Mouse (Mus musculus) heart, postnatal 25 days (tissue): Measurements from ENCODE around the gene Fam189b. TPM values are rescaled to one million over a fixed set of nuclear protein-coding genes. Genes with fewer than 3 reads are reported as not detected.
A peak's percentile ranks its signal among the peaks of the same experiment; 100 is the strongest.

Source experiments
- DNase-seq: peaks from one replicate; pipeline ENCODE4 v3.0.0; 2022; ENCODE audit warnings: low spot score
- intact Hi-C: fragments of 180-260 bp; cut with DNase I; formaldehyde crosslinking; loops from one replicate; pipeline ENCODE4 v1.15.1; 2025
- total RNA-seq, 2 experiments: library from RNA; stranded (reverse); gene quantifications; 2 replicates each; pipeline ENCODE4 v1.2.3; 2021

The Fam189b gene
- total RNA-seq, 2 experiments from 2014 or later: 5.2 to 5.7 TPM

DNA sequence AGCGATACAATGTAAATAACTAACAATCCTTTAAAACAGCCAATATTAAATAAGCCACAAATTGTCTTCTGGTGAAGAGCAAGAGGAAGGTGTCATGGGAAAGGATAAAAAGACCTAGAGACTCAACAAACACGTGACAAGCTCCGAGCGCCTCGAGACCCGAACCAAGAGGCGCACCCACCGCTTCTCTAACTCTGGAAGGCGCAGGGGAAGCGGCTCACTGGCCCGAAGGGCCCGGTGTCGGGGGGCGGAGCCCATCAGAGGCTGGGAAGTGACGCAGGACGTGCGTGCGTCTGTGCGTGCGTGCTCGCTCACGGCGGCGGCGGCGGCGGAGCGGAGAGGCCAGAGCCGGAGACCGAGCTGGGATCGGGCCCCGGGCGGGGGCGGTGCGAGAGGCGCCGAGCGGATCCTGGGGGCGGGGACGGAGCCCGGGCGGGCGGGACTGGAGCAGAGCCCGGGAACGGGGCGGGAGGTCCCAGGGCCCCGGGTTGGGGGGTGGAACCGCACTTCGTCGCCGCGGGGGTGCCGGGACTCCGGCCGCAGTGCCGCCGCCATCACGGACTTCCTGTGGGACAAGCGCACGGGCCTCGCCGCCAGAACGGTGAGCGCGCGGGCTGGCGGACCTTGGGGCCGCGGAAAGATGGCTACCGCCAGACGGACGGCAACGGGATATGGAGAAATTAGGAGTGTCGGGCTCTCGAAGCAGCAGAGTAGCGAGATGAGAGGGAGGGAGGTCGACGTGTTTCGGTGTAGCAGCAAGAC, 18.3 kb upstream of the Fam189b start, which contains the start of gene Clk2:
Gene Clk2, plus strand, starts transcription at position 290 of the 762 bp plus-strand sequence.
- peak; percentile 93 for DNase-seq
- intact Hi-C loops: loop anchor here (5.0 kb wide), 1 partner anchor 72 kb away; the partner anchor contains the start of gene Rusc1

DNA sequence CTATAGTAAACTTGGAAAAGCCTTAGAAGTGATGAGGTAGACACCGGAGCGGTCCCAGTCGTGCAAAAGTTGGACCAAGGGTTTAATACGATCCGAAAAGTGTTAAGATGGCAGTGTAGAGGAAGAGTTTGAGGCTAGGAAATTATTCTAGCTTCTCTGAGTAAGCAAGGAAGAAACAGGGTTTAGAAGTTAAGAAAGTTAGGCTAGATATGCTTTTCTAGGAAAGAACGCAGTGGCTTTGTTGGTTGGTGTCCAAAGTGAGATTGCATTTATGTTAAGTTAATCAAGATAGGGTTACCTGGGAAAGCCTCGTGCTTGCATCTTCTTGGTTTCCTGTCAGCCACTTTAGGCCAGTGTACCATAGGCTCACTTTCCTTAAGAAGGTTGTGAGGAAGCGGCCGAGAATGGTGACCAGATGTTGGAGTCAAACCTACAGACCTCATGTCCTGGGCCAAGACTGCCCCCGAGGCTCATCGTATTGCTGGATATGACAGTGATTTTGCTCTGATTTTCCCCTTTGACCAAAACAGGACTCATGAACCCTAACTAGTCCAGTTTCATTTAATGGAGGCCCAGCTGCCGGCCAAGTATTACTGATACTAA, 17.6 kb upstream of the Fam189b start:
- DNase-seq: no peak
- intact Hi-C loops: loop anchor here (5.0 kb wide), 1 partner anchor 73 kb away; the partner anchor contains the start of gene Rusc1

DNA sequence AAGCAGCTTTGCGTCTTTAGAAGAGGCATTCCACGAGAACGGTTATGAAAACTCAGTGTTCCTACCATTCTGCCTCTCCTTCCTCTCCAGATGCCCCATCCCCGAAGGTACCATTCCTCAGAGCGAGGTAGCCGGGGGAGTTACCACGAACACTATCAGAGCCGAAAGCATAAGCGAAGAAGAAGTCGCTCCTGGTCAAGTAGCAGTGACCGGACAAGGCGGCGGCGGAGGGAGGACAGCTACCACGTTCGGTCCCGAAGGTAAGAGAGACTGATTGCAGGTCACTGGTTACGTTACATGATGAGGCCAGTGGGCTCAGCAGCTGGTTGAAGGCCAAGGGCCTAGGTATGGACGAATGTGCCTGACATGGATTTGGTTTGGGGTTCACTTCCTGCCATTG, 16.0 kb upstream of the Fam189b start:
- intact Hi-C loops: loop anchor here (5.0 kb wide), 1 partner anchor 75 kb away; the partner anchor contains the start of gene Rusc1
- DNase-seq: no peak

DNA sequence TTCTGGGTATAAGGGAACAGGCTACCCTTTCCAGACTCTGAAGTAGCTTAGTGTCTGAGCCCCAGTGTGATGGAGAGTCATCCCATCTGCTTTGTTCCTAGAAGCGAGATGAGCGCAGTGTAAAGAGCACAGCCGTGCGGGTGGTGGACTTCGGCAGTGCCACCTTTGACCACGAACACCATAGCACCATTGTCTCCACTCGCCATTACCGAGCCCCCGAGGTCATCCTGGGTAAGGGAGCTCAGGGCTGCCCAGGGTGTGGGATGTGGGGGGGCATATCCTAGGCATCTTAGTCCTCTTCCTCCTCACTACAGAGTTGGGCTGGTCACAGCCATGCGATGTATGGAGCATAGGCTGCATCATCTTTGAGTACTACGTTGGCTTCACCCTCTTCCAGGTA, 8.1 kb upstream of the Fam189b start:
- no peak for DNase-seq
- intact Hi-C loops: loop anchor here (10.0 kb wide), 1 partner anchor 620 kb away; the partner anchor contains the start of genes Lamtor2 and Ubqln4

DNA sequence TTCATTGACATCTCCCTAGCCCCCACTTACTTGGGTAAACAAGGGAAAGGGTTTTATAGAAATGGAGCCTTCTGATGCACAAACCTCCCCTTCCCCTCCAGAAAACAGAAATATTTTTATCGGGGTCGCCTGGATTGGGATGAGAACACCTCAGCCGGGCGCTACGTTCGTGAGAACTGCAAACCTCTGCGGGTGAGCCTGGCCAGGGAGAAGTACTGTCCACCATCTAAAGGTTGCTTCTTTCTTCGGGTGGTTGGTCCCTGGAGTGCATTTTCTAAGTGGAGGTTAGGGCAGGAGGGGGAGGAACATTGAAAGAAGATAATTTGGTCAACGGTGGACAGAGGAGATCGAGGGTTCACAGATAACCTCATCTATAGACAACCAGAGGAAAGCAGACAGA, 7.4 kb upstream of the Fam189b start:
- intact Hi-C loops: loop anchor here (10.0 kb wide), 1 partner anchor 621 kb away; the partner anchor contains the start of genes Lamtor2 and Ubqln4

DNA sequence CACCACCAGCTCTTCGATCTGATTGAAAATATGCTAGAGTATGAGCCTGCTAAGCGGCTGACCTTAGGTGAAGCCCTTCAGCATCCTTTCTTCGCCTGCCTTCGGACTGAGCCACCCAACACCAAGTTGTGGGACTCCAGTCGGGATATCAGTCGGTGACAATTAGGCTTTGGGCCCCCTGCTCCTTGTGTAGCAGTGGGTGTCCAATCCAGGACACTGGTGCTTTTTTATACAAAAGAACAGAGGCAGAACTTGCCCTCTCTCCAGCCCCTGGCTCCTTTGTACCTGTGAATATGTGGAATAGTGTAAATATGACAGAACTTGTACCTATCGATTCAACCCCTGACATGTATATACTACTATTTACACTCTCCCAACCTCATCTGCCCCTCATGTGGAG, 6.5 kb upstream of the Fam189b start:
- DNase-seq: no peak
- intact Hi-C loops: loop anchor here (10.0 kb wide), 1 partner anchor 622 kb away; the partner anchor contains the start of genes Lamtor2 and Ubqln4

More for the DNA sequence above, 7.4 kb upstream of the Fam189b start:
- no peak for DNase-seq

DNA sequence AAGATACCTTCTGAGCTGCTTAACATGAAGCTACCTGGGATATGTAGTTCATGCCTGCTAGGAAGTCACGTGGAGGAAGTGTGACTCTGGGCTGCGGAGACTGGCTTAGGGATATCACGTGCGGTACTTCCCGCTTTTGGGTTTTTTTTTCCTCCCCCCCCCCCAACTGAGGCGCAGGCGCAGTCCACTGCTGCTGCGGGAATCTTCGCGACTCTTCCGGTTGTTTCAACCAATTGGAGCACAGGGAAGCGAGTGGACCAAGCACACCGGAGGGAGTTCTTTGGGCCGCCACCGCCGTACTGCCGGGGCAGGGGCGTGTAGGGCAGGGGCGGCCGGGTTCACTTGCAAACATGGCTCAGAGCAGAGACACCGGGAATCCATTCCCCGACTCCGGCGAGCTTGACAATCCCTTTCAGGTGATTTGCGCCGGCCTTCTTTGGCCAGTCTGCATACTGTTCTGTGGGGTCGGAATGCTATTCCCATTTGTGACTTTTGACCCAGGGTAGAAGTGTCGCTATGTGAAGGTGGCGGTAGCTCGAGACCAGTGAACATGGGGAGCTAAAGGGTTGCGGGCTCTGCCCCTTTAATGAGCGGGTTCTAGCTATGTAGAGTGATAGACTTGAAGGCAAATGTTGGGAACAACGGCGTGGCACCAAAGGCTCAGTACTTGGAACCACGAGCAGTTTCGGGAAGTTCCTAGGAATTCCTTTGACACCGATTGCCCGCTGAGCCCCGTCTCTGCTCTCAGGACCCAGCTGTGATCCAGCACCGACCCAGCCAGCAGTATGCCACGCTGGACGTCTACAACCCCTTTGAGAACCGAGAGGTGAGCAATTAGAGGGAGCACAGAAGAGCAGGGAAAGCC, 5.5 kb upstream of the Fam189b start, which contains the start of gene Scamp3:
Gene Scamp3, plus strand, starts transcription at position 232 of the 865 bp plus-strand sequence.
- peak; percentile 75 for DNase-seq
- intact Hi-C loops: loop anchor here (10.0 kb wide), 1 partner anchor 623 kb away; the partner anchor contains the start of genes Lamtor2 and Ubqln4

DNA sequence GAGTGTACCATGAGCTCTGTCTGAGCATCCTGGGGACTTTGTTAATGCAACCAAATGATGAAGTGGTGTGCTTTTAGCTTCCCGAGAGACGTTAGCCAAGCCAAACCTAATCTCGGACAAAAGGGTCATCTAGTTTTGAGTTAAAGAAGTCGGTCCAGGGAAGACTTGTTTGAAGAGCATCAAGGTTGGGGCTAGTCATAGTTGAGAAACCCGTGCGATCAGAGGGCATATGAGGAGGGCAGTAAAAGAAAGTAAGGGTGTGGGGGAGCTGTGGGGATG, 4.9 kb upstream of the Fam189b start:
- intact Hi-C loops: loop anchor here (10.0 kb wide), 1 partner anchor 623 kb away; the partner anchor contains the start of genes Lamtor2 and Ubqln4
- no peak for DNase-seq

DNA sequence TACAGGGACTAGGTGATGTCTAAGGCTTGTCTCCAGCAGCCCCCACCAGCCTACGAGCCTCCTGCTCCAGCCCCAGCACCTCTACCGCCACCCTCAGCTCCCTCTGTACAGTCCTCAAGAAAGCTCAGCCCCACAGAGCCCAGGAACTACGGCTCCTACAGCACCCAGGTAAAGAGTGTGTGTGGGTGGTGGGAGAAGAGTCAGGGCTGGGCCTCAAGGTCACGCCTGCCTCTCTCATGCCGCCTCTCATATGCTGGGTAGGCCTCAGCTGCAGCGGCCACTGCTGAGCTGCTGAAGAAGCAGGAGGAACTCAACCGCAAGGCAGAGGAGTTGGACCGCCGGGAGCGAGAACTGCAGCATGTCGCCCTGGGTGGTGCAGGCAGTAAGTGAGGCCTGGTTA, 3.9 kb upstream of the Fam189b start:
- intact Hi-C loops: loop anchor here (10.0 kb wide), 1 partner anchor 624 kb away; the partner anchor contains the start of genes Lamtor2 and Ubqln4
- no peak for DNase-seq

DNA sequence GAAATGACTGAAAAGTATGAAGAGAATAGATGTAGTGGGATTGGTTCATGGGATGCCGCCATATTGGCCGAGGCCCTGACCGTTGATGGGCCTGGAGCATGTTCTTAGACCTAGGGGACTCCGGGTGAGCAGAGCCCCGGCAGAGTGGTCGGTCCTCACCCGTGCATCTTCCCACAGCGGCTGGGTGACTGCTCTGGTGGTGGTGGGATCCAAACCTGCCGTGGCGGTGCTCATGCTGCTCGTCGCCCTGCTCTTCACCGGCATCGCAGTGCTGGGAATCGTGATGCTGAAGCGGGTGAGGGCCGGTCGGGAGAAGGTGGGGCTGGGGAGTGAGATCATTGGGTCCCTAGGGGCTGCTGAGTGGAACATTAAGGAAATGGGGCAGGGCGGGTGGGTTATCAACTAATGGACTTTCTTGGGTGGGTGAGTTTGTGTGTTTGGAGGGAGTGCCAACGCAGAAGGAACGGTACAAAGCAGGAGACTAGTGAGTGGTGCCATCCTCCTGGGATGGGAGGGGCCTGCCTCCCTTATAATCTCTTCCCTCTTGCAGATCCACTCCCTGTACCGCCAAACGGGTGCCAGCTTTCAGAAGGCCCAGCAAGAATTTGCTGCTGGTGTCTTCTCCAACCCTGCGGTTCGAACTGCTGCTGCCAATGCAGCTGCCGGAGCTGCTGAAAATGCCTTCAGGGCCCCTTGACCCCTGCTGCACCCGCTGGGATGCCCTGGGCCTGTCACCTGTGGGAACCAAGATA, 1.0 kb upstream of the Fam189b start:
- DNase-seq: no peak
- intact Hi-C loops: no loop called here

DNA sequence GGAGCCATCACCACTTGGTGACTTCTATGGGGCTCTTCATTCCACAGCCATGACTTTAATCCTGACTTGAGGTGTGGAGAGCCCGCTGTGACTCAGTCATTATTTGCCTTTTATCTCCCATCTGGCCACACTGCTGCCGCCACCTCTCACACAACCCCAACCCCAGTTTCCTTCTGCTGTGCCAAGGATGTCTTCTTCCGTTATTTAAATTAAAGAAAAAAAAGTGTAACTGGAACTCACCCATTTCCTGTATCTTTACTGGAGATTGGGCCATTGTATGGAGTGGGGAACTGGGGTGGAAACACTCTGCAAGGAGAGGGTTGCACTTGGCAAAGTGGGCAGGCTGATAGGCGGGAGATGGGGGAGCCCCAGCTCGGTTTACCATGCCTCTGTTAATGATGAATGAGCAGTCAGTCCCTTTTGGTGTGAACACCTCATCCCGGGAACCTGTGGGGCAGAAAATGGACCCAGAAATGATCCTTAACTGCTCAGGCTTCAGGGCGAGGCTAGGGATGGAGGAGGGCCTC, 349 bp upstream of the Fam189b start:
- intact Hi-C loops: no loop called here
- no peak for DNase-seq

DNA sequence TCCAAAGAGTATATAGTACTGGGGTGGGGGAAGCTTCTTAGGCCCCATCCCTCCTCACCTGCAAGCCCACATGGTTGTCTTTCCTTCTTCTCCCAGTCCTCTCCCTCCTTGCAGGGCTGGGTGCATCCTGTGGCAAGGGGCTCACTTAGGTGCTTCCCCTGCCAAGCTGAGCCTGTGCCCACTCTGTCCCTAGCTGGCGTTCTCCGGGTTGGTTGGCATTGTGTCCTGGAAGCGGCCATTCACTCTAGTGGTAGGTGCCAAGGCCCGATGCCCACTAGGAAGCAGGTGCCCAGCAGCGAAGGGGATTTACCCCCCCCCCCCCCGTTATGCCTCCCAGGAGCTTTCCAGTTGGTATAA, 994 bp downstream of the Fam189b start:
- no peak for DNase-seq
- intact Hi-C loops: no loop called here

DNA sequence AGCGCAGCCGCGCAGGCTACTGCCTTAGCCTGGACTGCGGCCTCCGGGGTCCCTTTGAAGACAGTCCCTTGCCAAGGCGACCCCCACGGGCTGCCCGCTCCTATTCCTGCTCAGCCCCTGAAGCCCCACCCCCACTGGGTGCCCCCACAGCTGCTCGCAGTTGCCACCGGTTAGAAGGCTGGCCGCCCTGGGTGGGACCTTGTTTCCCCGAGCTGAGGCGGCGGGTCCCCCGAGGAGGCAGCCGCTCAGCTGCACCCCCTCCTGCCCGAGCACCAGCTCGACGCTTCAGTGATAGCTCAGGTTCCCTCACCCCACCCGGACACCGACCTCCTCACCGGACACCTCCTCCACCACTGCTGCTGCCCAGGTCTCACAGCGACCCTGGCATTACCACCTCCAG, 4.3 kb downstream of the Fam189b start:
- DNase-seq: no peak
- intact Hi-C loops: no loop called here

DNA sequence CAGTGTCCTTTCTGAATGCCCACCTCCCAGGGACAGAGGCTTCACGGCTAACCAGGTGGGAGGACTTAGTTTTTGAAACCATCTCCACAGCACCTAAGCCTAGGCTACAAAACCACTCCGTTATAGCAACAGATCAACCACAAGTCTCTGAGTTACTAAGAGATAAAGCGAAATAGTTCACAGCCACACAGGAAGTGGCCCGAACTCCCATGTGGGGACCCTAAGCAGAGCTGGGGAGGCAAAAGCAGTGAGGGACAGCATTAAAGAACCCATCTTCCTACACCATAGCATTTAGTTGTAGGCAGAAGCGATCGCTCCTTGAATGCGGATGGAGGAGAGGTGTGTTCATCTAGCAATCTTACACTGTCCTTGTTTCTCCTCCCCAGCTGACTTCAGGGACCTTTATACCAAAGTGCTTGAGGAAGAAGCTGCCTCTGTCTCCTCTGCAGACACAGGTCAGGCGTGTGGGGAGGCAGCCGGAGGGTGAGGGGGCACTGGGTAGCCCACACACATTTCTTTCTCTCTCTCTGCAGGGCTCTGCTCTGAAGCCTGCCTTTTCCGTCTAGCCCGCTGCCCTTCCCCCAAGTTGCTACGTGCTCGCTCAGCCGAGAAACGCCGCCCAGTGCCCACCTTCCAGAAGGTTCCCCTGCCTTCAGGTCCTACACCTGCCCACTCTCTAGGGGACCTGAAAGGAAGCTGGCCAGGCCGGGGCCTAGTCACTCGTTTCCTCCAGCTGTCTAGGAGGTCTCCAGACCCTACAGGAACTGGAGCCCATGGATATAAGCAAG, 4.9 kb downstream of the Fam189b start:
- intact Hi-C loops: no loop called here
- no peak for DNase-seq

DNA sequence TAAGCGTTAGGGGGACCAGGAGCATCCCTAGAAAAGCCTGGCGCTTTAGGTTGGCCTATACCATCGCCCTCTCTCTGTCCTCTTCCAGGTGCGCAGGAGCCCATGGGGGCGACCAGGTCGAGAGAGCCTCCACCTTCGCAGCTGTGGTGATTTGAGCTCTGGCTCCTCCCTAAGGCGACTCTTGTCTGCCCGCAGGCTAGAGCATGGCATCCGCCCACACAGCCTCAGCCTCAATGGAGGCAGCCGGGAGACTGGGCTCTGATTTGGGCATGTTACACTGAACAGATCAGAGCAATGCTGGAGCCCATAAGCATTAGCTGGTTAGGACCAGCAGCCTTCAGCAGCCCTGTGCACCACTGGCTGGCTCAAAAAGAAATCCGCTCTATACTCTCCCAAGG, 5.5 kb downstream of the Fam189b start:
- no peak for DNase-seq
- intact Hi-C loops: no loop called here

DNA sequence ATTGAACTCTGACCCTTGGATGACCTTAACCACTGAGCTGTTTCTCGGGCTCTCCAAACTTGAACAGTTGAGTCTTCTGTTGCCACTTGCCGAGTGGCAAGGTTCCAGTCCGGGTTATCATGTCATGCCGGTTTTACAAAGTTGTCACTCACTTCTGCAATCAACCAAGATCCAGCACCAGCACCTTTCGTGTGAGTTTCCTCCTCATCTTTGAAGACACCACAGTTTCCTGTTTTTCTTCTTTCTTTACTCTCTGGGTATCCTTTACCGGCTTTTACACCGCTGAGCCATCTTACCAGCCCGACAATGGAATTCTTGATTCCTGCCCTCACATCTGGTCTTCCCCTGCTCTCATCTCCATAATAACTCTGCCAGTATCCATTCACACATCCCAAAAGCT, 7.5 kb downstream of the Fam189b start:
- DNase-seq: no peak
- intact Hi-C loops: no loop called here

DNA sequence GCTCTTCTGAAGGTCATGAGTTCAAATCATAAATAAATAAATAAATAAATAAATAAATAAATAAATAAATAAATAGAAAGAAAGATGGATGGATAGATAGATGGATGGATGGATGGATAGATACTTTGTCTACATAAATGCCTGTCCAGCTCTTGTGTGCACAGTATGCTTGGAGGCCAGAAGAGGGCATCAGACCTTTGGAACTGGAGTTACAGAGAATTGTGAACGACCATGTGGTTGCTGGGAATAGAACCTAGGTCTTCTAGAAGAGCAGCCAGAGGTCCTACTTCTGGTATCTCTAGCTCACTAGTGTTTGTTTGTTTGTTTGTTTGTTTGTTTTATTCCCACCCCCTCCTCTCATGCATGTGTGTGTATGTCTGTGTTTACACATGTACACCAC, 10.4 kb downstream of the Fam189b start:
- intact Hi-C loops: no loop called here
- DNase-seq: no peak

DNA sequence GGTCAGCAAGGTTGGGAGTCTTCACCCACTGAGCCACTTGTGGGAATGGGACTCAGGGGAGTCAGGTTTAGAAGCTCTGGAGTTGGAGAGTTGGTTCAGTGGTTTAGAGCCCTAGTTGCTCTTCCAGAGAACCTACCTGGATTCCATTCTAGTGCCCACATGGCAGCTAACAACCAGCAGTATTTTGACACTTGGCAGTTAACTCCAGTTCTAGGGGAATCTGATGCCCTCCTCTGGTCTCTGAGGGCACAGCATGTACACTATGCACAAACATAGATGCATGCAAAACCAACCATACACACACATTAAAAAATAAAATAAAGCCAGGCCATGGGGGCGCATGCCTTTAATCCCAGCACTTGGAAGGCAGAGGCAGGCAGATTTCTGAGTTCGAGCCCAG, 10.9 kb downstream of the Fam189b start:
- intact Hi-C loops: no loop called here
- no peak for DNase-seq
